15 mouse cellular contexts compared by ENCODE assay signal in the genomic region with DNA sequence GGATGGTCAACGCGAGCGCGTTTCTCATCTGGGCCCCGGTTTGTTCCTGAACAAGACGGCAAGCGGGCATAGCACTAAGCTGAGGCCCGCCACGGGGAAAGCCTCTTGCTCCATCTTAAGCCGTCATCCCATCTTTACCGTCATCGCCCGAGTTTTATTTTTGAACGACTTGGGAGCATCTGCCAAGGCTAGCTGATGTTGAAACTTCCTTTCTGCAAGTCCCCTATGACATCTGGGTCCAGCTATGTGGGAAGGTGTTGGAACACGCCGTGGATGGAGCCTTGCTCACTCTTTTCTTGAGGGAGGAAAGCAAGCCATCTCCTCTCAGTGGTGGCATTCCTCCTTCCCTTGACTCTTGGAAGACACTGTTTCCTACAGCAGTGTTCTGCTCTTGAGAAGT.
DNase-seq lines count a peak whose midpoint lies in the region; ATAC-seq and TF ChIP-seq lines count a peak whose summit lies in the region.
"Had no signal": no experiment of that assay in that cellular context is flagged by ENCODE, and none has a peak within 500 bp of the region (broad histone marks: within the 10 kb centered on the region; RNA-seq: fewer than 3 reads in every experiment).

No protein-coding gene starts in this region.

- no peak overlapping the region for H3K9ac ChIP-seq in lung, embryonic 14.5 days
- no peak overlapping the region for H3K9ac ChIP-seq in kidney, embryonic 16.5 days (replicated peaks; ENCODE audit: low read length)
- H3K9ac ChIP-seq: embryonic facial prominence, embryonic 15.5 days; limb, embryonic 15.5 days had no signal

- H3K9me3 ChIP-seq in lung, embryonic 14.5 days (ENCODE audit: low read depth, low read length): no peaks in the 10 kb centered on the region
- no peaks in the 10 kb centered on the region for H3K9me3 ChIP-seq in kidney, embryonic 16.5 days (ENCODE audit: low read length)
- H3K9me3 ChIP-seq: embryonic facial prominence, embryonic 15.5 days; limb, embryonic 15.5 days had no signal

- H3K36me3 ChIP-seq in lung, embryonic 14.5 days (ENCODE audit: insufficient read depth): peaks cover 5% of the 10 kb centered on the region; the same call in 1 of the 2 replicates
- 0 out of 2 replicates have a peak, but pooled peaks cover 3% of the 10 kb centered on the region for H3K36me3 ChIP-seq in kidney, embryonic 16.5 days (ENCODE audit: insufficient read depth, low read length)
- H3K36me3 ChIP-seq: embryonic facial prominence, embryonic 15.5 days; limb, embryonic 15.5 days had no signal

- H3K27ac ChIP-seq in lung, embryonic 14.5 days (ENCODE audit: low read depth): no peak overlapping the region
- no peak overlapping the region for H3K27ac ChIP-seq in kidney, embryonic 16.5 days (ENCODE audit: low read length)
- H3K27ac ChIP-seq: embryonic facial prominence, embryonic 15.5 days; limb, embryonic 15.5 days had no signal

- no peak for ATAC-seq in lung, embryonic 14.5 days (ENCODE audit: insufficient read depth)
- no peak for ATAC-seq in erythroid progenitor cell, adult 5-6 weeks (replicated peaks; ENCODE audit: low FRiP score, poor library complexity, severe bottlenecking)
- ATAC-seq in kidney, embryonic 16.5 days (ENCODE audit: low FRiP score, low TSS enrichment): no peak
- ATAC-seq: forebrain, embryonic 16.5 days had no signal

- intact Hi-C loops in gastrocnemius, postnatal 14 days (cut with DNase I; ENCODE audit: low total_unique reads): loop anchor here (5.0 to 10.0 kb wide), 2 partner anchors 170 to 328 kb away; no protein-coding TSS in a partner anchor

- no peak overlapping the region for H3K4me3 ChIP-seq in lung, adult 2 months (replicated peaks; ENCODE audit: extremely low read depth, low read depth, low read length)
- no peak overlapping the region for H3K4me3 ChIP-seq in lung, embryonic 14.5 days (ENCODE audit: low read depth, low read length)
- H3K4me3 ChIP-seq in kidney, embryonic 16.5 days (ENCODE audit: low read length): no peak overlapping the region
- H3K4me3 ChIP-seq: embryonic facial prominence, embryonic 15.5 days; limb, embryonic 15.5 days had no signal

- no peak for TF ChIP-seq CTCF in lung, adult 2 months (IDR thresholded peaks at IDR 0.05; ENCODE audit: insufficient read depth, low read length)
- no peak for TF ChIP-seq CTCF in lung, embryonic 14.5 days (IDR thresholded peaks at IDR 0.05; ENCODE audit: low read depth)

- peak; percentile 57 to 70 for DNase-seq in lung, adult 18-20 months
- no peak for DNase-seq in lung, adult 2 months
- peak; percentile 39 for DNase-seq in gastrocnemius, postnatal 14 days
- DNase-seq in lung, embryonic 14.5 days: peak; percentile 61
- DNase-seq in frontal cortex, postnatal 36 days (ENCODE audit: low spot score in 2 of 2): no peak
- DNase-seq: cerebellum, adult 11-12 months; kidney, postnatal 36 days; layer of hippocampus, postnatal 36 days; right cerebral cortex, postnatal 4 days; thymus, postnatal 4 days had no signal

- H3K4me1 ChIP-seq in lung, adult 2 months (ENCODE audit: control insufficient read depth, insufficient read depth, low read length): peaks cover 16% of the 10 kb centered on the region
- H3K4me1 ChIP-seq in lung, embryonic 14.5 days (ENCODE audit: insufficient read depth): peaks cover 19% of the 10 kb centered on the region
- H3K4me1 ChIP-seq in kidney, embryonic 16.5 days (ENCODE audit: insufficient read depth, low read length): peaks cover 42% of the 10 kb centered on the region

- 71% methylated on average over 16 of the region's 16 CpGs for WGBS in lung, adult 2 months
- WGBS in lung, embryonic 14.5 days: 56% methylated on average over 16 of the region's 16 CpGs
- WGBS in kidney, embryonic 16.5 days: 84% methylated on average over 16 of the region's 16 CpGs

- no peak overlapping the region for H3K4me2 ChIP-seq in lung, embryonic 14.5 days
- H3K4me2 ChIP-seq in kidney, embryonic 16.5 days (replicated peaks; ENCODE audit: low read depth, low read length): no peak overlapping the region
- H3K4me2 ChIP-seq: embryonic facial prominence, embryonic 15.5 days; limb, embryonic 15.5 days had no signal

- H3K27me3 ChIP-seq in lung, embryonic 14.5 days (ENCODE audit: insufficient read depth, low read length): no peaks in the 10 kb centered on the region
- H3K27me3 ChIP-seq in kidney, embryonic 16.5 days (ENCODE audit: insufficient read depth, low read length): no peaks in the 10 kb centered on the region
- H3K27me3 ChIP-seq: embryonic facial prominence, embryonic 15.5 days; limb, embryonic 15.5 days had no signal

- no peak for TF ChIP-seq POLR2A in lung, adult 2 months (IDR thresholded peaks at IDR 0.05; ENCODE audit: borderline replicate concordance, extremely low read depth, low read depth, low read length)

Comparison
In these comparisons a context has a peak if more than half of its experiments do, and no peak if none do; other contexts are left out.
1. DNase-seq: peak in lung, adult 18-20 months (2 of 2), gastrocnemius, postnatal 14 days (single experiment) and lung, embryonic 14.5 days (single experiment); none in lung, adult 2 months (single experiment) and frontal cortex, postnatal 36 days (0 of 2).